Mouse (Mus musculus) small intestine, adult 2 months (tissue): Measurements from ENCODE around the gene Stom. TPM values are rescaled to one million over a fixed set of nuclear protein-coding genes. Genes with fewer than 3 reads are reported as not detected.

ENCODE experiments used
- H3K27ac ChIP-seq: fragments of 200-500 bp; 2 replicates; pipeline ENCODE4 v1.5.1; 2012; ENCODE audit warnings: low read depth, low read length, control low read depth, inconsistent platforms; ENCODE audit not compliant: insufficient read depth
- H3K27me3 ChIP-seq: fragments of 200-500 bp; 2 replicates; pipeline ENCODE4 v1.6.1; 2012; ENCODE audit warnings: mild to moderate bottlenecking, moderate library complexity, low read length, inconsistent platforms; ENCODE audit not compliant: control insufficient read depth, insufficient read depth
- H3K36me3 ChIP-seq: fragments of 200-500 bp; 2 replicates; pipeline ENCODE4 v1.6.1; 2012; ENCODE audit warnings: mild to moderate bottlenecking, low read length, control low read depth, inconsistent platforms; ENCODE audit not compliant: control insufficient read depth, insufficient read depth
- H3K4me1 ChIP-seq: fragments of 200-500 bp; 2 replicates; pipeline ENCODE4 v1.6.1; 2012; ENCODE audit warnings: low read length, inconsistent platforms, mixed read lengths; ENCODE audit not compliant: control insufficient read depth, insufficient read depth, insufficient read length
- H3K4me3 ChIP-seq: fragments of 200-500 bp; 2 replicates; pipeline ENCODE4 v1.5.1; 2012; ENCODE audit warnings: low read depth, mild to moderate bottlenecking, control low read depth, inconsistent platforms, low read length, moderate library complexity
- CTCF ChIP-seq: fragments of 200-500 bp; IDR thresholded peaks from 2 replicates; pipeline ENCODE4 v1.5.1; 2012; ENCODE audit warnings: low read depth, mild to moderate bottlenecking, control low read depth, inconsistent platforms, low read length, moderate library complexity, mixed read lengths; ENCODE audit not compliant: insufficient replicate concordance, insufficient read length; ENCODE audit errors: extremely low read depth
- POLR2A ChIP-seq: fragments of 200-500 bp; IDR thresholded peaks from 2 replicates; pipeline ENCODE4 v1.6.1; 2012; ENCODE audit warnings: low read depth, mild to moderate bottlenecking, control low read depth, inconsistent platforms, low read length, moderate library complexity
- whole genome bisulfite sequencing: fragments of 180-500 bp; shearing (Covaris S2); methylation state at CpG from one replicate; pipeline ENCODE4 v1.1.7; 2018; 5-methylcytosine and 5-hydroxymethylcytosine counted together
- polyA plus RNA-seq: library from polyadenylated mRNA; depleted of rRNA; stranded (reverse); fragments of >200 nt; gene quantifications from 2 replicates; pipeline ENCODE4 v1.2.3, GENCODE M21; 2012

The Stom gene
- polyA plus RNA-seq, 1 experiment = 55.4 TPM

- Histone ChIP-seq H3K4me1 (no peaks in the 10 kb centered on the region), H3K27ac (no peak overlapping the region), H3K36me3 (no peaks in the 10 kb centered on the region), H3K4me3 (no peak overlapping the region), H3K27me3 (no peaks in the 10 kb centered on the region)
- WGBS = 37% methylated on average over 5 of the region's 5 CpGs
- no peak for TF ChIP-seq POLR2A
- peak; percentile 19; the same call in 1 of the 2 replicates for TF ChIP-seq CTCF
Observed at GRCm38 (mm10) chr2:35349184-35349583, 12.4 kb upstream of the Stom start.

GRCm38 (mm10) chr2:35345984-35346383 is 9.2 kb upstream of the Stom start:
- Histone ChIP-seq H3K4me3 (no peak overlapping the region), H3K36me3 (no peaks in the 10 kb centered on the region), H3K4me1 (peaks cover 2% of the 10 kb centered on the region; the same call in 1 of the 2 replicates), H3K27ac (no peak overlapping the region), H3K27me3 (no peaks in the 10 kb centered on the region)
- 55% methylated on average over 2 of the region's 2 CpGs for WGBS
- TF ChIP-seq POLR2A = no peak
- TF ChIP-seq CTCF = no peak

- Histone ChIP-seq H3K4me3 (no peak overlapping the region), H3K36me3 (no peaks in the 10 kb centered on the region), H3K4me1 (peaks cover 9% of the 10 kb centered on the region; the same call in 1 of the 2 replicates), H3K27me3 (no peaks in the 10 kb centered on the region), H3K27ac (0 out of 2 replicates have a peak overlapping the region, but pooled peaks have one; percentile 29)
- WGBS = 39% methylated on average over 3 of the region's 3 CpGs
- TF ChIP-seq POLR2A = no peak
- TF ChIP-seq CTCF = no peak
Observed at GRCm38 (mm10) chr2:35342605-35343004, 5.8 kb upstream of the Stom start.

GRCm38 (mm10) chr2:35338707-35339106 is 1.9 kb upstream of the Stom start:
- Histone ChIP-seq H3K36me3 (no peaks in the 10 kb centered on the region), H3K4me1 (peaks cover 13% of the 10 kb centered on the region), H3K27ac (peak overlapping the region; percentile 79), H3K4me3 (no peak overlapping the region), H3K27me3 (no peaks in the 10 kb centered on the region)
- WGBS = 26% methylated on average over 6 of the region's 6 CpGs
- TF ChIP-seq POLR2A (no peak), CTCF (no peak)

- Histone ChIP-seq H3K4me3 (no peak overlapping the region), H3K36me3 (no peaks in the 10 kb centered on the region), H3K4me1 (peaks cover 13% of the 10 kb centered on the region), H3K27ac (peak overlapping the region; percentile 79), H3K27me3 (no peaks in the 10 kb centered on the region)
- WGBS = 17% methylated on average over 1 of the region's 1 CpGs
- TF ChIP-seq CTCF (no peak), POLR2A (no peak)
Observed at GRCm38 (mm10) chr2:35338036-35338435, 1.3 kb upstream of the Stom start.

GRCm38 (mm10) chr2:35337419-35337818 is 643 bp upstream of the Stom start:
- H3K27ac ChIP-seq = peak overlapping the region; percentile 81
- H3K4me3 ChIP-seq = peak overlapping the region; percentile 74
- TF ChIP-seq CTCF (no peak), POLR2A (no peak)
- no peaks in the 10 kb centered on the region for H3K27me3 ChIP-seq
- no peaks in the 10 kb centered on the region for H3K36me3 ChIP-seq
- peaks cover 18% of the 10 kb centered on the region for H3K4me1 ChIP-seq
- WGBS = 53% methylated on average over 10 of the region's 10 CpGs

GRCm38 (mm10) chr2:35335620-35336019 is 1.2 kb downstream of the Stom start:
- WGBS = 45% methylated on average over 7 of the region's 7 CpGs
- Histone ChIP-seq H3K27ac (no peak overlapping the region), H3K4me3 (peak overlapping the region; percentile 14; the same call in 1 of the 2 replicates), H3K36me3 (no peaks in the 10 kb centered on the region), H3K27me3 (no peaks in the 10 kb centered on the region), H3K4me1 (peaks cover 18% of the 10 kb centered on the region)
- TF ChIP-seq POLR2A = no peak
- TF ChIP-seq CTCF = no peak
